Mouse (Mus musculus) CH12F3 (cell line): ENCODE measurements at regions not wholly inside any gene's neighbourhood (a gene's known extent, or its start where the extent isn't known, plus 50 kb on each side); places are given as distances from the start of the nearest gene placed in this dataset.
"Not testable (repeated sequence)": the region's sequence is repeated elsewhere in the genome, so short reads cannot be mapped to it uniquely, and the experiment has no call there.

Experiments
- in situ Hi-C: fragments of 300-500 bp; cut with MboI; formaldehyde crosslinking; loops from 2 replicates; pipeline ENCODE4 v1.14.3; 2020; ENCODE audit warnings: low sequenced_read_pairs

DNA sequence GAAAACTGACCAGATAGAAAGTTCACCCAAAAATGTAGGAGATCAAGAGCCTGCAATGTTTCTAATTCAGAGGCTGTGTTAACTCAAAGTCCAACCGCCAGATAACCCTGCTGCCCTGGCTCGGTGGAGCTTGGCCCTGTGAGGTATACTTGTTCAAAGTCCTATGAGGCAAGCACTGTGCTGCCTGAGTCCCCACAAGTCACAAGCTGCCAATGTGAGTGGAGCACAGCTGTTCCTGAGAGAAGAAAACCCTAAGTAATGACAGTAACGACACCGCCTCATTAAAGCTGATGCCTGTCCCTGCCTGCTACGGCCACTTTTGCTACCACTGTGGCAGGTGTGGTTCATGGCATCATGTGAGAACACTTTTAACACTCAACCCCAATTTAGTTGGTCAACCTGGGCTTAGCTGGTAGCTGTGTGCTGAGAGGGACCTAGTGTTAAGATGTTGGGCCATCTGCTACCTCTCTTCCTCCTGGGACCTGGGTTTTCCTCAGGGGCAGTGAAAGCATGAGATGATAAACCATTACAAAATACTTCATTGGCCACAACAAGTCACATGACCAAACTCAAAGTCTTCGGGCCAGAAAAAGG is 178.2 kb upstream of the Afdn start:
- in situ Hi-C loops: no loop called here

DNA sequence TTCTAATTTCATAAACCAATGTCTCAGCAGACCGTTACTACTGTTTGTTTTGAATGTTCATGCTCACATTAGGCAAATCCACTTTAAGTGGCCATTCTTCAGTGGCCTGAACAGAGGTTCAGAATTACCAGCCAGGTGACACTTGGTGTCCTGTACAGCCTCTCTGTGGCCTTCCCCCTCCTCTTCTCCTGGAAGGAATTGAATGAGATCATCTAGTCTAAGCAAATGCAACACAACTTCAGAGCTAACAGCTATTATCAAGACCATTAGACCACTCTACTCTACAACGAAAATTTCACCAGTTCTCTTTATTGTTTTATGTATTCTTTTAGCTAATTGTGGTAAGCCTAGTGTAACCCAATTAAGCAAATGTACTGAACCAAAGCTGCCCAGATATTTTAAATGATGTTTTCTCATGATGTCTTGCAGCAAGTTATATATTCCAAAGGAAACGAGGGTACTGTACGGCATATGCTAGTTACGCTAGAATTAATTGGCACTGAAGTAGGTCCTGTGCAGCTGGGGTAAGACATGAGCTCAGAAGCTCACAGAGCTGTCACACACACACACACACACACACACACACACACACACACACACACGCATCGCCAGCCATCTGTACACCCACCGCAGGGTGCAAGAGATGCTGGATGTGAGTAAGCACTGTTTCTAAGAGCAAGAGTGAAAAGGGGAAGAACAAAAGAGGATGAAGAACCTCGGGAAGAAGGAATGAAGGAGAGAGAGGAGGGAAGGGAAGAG is 176.7 kb upstream of the Afdn start:
- in situ Hi-C loops: no loop called here

DNA sequence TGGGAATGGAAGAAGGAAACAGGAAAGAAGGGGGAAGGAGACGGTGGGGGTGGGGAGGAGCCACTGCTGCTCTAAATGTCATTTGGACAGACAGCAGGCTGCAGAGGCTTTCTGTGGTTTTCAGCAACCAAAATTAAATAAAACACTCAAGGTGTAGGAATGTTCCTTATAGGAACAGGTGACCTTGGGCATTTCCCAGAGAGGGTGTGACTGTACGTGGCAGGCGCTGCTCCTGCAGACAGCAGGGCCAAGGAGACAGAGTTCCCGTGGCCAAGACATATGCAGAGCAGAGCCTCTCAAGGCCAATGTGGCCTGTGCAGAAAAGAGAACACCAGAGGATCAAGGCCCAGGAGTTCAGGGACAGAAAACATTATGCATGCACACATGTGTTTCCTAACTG is 175.9 kb upstream of the Afdn start:
- in situ Hi-C loops: no loop called here

DNA sequence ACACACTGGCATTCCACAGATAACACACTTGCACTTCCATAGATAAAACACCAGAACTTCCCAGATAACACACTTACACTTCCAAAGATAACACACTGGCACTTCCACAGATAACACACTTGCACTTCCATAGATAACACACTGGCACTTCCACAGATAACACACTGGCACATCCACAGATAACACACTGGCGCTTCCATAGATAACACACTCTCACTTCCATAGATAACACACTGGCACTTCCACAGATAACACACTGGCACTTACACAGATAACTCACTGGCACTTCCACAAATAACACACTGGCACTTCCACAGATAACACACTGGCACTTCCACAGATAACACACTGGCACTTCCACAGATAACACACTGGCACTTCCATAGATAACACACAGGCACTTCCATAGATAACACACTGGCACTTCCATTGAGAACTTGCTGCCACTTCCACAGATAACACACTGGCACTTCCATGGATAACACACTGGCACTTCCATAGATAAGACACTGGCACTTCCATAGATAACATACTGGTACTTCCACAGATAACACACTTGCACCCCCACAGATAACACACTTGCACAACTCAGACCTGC is 170.0 kb upstream of the Afdn start:
- in situ Hi-C loops: not testable (repeated sequence)
